Mouse (Mus musculus): ENCODE measurements at regions not wholly inside any gene's neighbourhood (a gene's known extent, or its start where the extent isn't known, plus 50 kb on each side); places are given as distances from the start of the nearest gene placed in this dataset.
A peak's percentile ranks its signal among the peaks of the same experiment; 100 is the strongest.

DNA sequence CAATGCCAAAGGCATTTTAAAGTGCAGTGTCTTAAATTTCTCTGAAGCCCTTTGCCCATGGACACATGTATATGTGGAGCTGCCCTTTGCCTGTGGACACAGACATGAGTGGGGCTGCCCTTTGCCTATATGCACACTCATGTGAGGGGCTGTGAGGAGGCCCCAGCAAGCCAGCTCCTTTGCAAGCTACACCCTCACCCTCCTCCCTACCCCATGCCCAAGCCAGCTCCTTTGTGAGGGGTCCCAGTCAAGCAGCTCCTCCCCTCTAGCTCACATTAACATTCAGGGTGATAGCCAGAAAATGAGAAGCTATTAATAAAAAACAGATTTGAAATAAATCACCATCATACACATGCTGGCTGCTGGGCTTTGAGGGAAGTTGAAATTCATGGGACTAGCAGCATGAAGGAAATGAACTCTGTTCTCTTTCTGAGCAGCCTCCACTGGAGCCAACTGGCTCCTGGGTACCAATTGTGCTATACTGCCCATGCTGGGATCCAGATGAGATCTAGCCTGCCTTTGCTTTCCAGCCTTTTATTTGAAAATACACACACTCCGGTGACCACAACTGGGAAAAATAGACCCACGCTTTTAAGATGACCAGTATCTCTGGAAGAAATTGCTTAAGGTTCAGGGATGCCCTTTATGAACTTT is 151.4 kb downstream of the Abcc12 start:
- H3K4me1 ChIP-seq (replicated peaks): peaks cover 10% of the 10 kb centered on the region; the same call in 1 of the 2 replicates
- no peak for DNase-seq (ENCODE audit: low spot score)
- 94% methylated on average over 2 of the region's 2 CpGs for WGBS
- no peaks in the 10 kb centered on the region for H3K27me3 ChIP-seq (ENCODE audit: insufficient read depth, poor library complexity, severe bottlenecking)
- H3K36me3 ChIP-seq: no peaks in the 10 kb centered on the region
- peak overlapping the region; percentile 59 for H3K27ac ChIP-seq
- H3K9me3 ChIP-seq: no peaks in the 10 kb centered on the region
- H3K4me3 ChIP-seq: no peak overlapping the region

DNA sequence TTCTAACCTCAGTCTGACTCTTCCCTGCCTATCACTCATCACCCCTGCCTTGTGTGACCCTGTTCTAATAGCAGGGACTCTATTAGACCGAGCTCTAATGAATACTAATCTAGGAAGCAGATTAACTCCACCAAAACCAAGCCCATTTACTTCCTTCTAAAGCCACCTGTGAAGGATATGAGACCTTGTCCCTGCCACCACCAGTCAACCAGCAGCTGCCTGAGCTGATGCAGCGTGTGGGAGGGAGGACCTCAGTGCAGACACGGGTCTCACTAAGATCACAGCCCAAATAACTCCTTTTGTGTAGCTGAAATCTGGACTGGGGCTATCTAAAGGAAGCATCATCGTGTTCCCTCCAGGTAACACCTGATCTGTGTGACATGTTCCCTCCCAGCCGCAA is 152.4 kb downstream of the Abcc12 start:
- DNase-seq (ENCODE audit: low spot score): no peak
- WGBS: 59% methylated on average over 5 of the region's 5 CpGs
- H3K4me3 ChIP-seq: no peak overlapping the region
- no peak overlapping the region for H3K27ac ChIP-seq
- H3K4me1 ChIP-seq (replicated peaks): peaks cover 10% of the 10 kb centered on the region; the same call in 1 of the 2 replicates
- no peaks in the 10 kb centered on the region for H3K27me3 ChIP-seq (ENCODE audit: insufficient read depth, poor library complexity, severe bottlenecking)
- H3K36me3 ChIP-seq: no peaks in the 10 kb centered on the region
- H3K9me3 ChIP-seq: no peaks in the 10 kb centered on the region

DNA sequence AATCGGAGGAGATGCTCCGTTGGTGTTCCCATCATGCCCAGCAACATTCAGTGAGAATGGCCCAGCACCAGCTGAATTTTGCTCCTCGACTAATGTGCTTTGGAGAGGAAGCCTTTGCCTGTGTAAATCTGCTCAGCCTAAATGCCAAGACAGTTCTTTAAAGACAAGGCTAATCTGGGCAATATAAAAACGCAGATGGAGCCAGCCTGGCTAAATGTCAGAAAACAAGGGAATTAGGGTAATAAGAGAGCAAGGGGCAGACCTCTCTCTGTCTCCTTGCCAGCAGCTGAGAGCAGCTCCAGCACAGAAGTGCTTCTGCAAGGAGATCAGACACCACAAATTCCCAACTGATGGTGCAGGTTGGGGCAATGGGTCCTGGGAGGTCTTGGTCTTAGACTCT is 154.4 kb downstream of the Abcc12 start:
- Histone ChIP-seq H3K36me3 (no peaks in the 10 kb centered on the region), H3K27ac (no peak overlapping the region), H3K4me1 (replicated peaks) (peaks cover 10% of the 10 kb centered on the region; the same call in 1 of the 2 replicates), H3K4me3 (no peak overlapping the region), H3K9me3 (no peaks in the 10 kb centered on the region), H3K27me3 (ENCODE audit: insufficient read depth, poor library complexity, severe bottlenecking) (no peaks in the 10 kb centered on the region)
- WGBS: 76% methylated on average over 4 of the region's 4 CpGs
- no peak for DNase-seq (ENCODE audit: low spot score)

DNA sequence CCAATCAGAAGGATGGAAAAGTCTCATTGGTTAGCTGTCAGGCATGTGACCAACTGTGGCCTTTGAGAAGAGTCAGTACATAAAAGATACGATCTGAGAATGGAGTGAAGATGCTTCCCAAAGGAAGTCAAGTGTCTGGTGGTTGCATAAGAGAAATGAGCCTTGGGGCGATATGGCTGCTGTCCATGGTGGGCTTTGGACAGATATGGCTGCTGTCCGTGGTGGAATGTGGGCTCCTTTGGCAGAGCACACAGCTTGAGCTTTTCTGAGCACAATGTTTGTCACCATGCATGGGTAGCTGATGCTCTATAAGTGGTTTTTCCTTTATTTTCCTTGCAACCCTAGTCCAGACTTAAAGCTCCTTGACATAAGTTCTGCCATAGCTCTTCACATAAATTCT is 155.1 kb downstream of the Abcc12 start:
- 82% methylated on average over 3 of the region's 3 CpGs for WGBS
- Histone ChIP-seq H3K9me3 (no peaks in the 10 kb centered on the region), H3K27me3 (ENCODE audit: insufficient read depth, poor library complexity, severe bottlenecking) (no peaks in the 10 kb centered on the region), H3K4me3 (no peak overlapping the region), H3K36me3 (no peaks in the 10 kb centered on the region), H3K4me1 (replicated peaks) (peaks cover 10% of the 10 kb centered on the region; the same call in 1 of the 2 replicates), H3K27ac (no peak overlapping the region)
- no peak for DNase-seq (ENCODE audit: low spot score)

DNA sequence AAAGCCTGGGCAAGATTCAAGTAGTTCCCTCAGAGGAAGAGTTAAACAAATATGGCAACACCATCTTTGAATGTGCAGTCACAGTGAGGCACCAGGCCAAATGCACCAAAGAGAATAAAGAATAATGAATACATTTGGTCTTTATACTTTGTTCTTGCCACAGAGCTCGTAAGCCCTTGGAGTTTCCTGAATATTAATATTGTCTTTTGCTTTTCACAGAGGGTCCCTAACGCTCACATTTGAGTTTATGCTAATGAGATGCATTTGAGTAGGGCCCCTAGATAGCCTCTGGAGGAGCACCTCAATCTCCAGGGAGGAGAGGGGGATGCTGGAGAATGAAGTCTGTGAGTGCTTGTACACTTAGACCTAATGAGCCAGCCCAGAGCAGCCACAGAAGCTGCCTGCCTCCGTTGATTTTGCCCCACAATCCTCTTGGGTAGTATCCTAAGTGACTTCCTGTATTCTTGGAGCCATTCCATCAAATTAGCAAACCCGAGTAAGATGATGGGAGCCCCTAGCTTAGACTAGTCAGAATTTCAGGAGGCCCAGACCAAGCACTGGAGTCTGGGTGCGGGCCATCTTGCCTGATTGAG is 161.3 kb downstream of the Abcc12 start:
- H3K27me3 ChIP-seq (ENCODE audit: insufficient read depth, poor library complexity, severe bottlenecking): no peaks in the 10 kb centered on the region
- WGBS: 76% methylated on average over 5 of the region's 5 CpGs
- peak overlapping the region; percentile 13; the same call in 1 of the 2 replicates for H3K27ac ChIP-seq
- no peaks in the 10 kb centered on the region for H3K9me3 ChIP-seq
- no peaks in the 10 kb centered on the region for H3K36me3 ChIP-seq
- peaks cover 17% of the 10 kb centered on the region for H3K4me1 ChIP-seq (replicated peaks)
- no peak overlapping the region for H3K4me3 ChIP-seq
- DNase-seq (ENCODE audit: low spot score): no peak

DNA sequence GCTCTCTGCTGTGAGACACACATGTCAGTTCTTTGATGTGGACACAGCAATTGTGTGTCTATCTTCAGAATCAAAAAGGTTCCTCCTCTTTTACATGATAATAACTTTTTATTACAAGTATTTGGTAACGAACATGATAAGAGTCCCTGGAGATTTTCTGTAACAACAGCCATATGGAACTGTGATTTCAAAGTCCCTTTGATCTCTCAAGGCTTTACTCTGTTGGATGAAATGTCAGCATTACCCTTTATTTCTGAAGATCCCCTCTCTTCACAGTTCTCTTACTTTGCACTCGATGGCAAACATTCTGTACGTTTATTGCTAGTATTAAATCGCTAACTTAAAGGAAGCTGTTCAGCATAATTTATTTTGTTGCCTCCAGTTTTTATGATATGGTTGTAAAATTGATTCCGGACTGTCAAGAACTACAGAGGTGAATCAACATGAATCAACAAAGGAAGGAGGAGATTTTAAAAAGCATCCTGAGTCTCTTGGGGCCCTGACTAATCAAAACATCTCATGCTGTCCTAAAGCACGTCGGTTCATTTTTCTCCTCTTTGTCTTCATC is 162.0 kb downstream of the Abcc12 start:
- WGBS: 54% methylated on average over 7 of the region's 7 CpGs
- peaks cover 17% of the 10 kb centered on the region for H3K4me1 ChIP-seq (replicated peaks)
- DNase-seq (ENCODE audit: low spot score): no peak
- no peak overlapping the region for H3K4me3 ChIP-seq
- no peaks in the 10 kb centered on the region for H3K27me3 ChIP-seq (ENCODE audit: insufficient read depth, poor library complexity, severe bottlenecking)
- 0 out of 2 replicates have a peak overlapping the region, but pooled peaks have one; percentile 13 for H3K27ac ChIP-seq
- H3K9me3 ChIP-seq: no peaks in the 10 kb centered on the region
- H3K36me3 ChIP-seq: no peaks in the 10 kb centered on the region

DNA sequence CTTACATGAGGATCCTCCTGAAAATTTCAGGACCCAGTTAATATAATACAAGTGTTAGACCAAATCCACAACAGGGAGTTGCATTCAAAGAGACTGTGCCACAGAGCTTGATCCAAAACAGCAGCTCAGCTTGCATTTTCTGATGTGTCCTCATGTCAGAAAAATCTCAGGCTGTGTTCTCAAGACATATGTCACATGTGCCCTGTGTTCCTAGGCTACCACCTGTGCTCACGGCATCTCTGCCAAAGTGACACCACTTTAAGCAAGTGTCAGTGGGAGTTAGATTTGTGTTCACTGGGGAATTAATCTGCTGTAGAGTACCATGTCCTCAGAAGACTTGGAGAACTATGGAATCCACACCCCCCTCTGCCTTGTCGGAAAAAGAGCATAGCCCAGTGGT is 165.3 kb downstream of the Abcc12 start:
- no peak for DNase-seq (ENCODE audit: low spot score)
- WGBS: 88% methylated on average over 2 of the region's 2 CpGs
- no peaks in the 10 kb centered on the region for H3K9me3 ChIP-seq
- no peak overlapping the region for H3K4me3 ChIP-seq
- H3K36me3 ChIP-seq: no peaks in the 10 kb centered on the region
- H3K27me3 ChIP-seq (ENCODE audit: insufficient read depth, poor library complexity, severe bottlenecking): no peaks in the 10 kb centered on the region
- H3K27ac ChIP-seq: no peak overlapping the region
- peaks cover 17% of the 10 kb centered on the region for H3K4me1 ChIP-seq (replicated peaks)

DNA sequence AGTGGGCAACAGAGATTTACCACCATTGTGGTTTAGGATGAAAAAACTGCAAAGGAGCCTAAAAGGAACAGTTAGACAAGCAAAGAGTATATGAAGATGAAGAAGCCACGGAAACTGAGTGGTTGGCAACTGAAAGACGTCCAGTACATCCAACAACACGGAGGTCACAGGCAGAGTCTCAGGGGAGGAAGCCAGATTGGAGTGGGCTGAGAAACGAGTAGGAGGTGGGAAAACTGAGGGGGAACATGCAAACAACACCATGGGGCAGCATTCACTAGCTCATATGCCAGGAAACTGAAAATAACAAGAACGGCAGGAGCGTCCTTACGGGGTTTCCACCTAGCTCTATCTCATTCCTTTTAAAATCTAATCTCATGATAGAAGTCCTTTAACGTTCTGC is 169.3 kb downstream of the Abcc12 start:
- Histone ChIP-seq H3K9me3 (no peaks in the 10 kb centered on the region), H3K4me3 (no peak overlapping the region), H3K27me3 (ENCODE audit: insufficient read depth, poor library complexity, severe bottlenecking) (no peaks in the 10 kb centered on the region), H3K27ac (no peak overlapping the region), H3K36me3 (no peaks in the 10 kb centered on the region), H3K4me1 (replicated peaks) (no peaks in the 10 kb centered on the region)
- no peak for DNase-seq (ENCODE audit: low spot score)
- WGBS: 84% methylated on average over 8 of the region's 8 CpGs

DNA sequence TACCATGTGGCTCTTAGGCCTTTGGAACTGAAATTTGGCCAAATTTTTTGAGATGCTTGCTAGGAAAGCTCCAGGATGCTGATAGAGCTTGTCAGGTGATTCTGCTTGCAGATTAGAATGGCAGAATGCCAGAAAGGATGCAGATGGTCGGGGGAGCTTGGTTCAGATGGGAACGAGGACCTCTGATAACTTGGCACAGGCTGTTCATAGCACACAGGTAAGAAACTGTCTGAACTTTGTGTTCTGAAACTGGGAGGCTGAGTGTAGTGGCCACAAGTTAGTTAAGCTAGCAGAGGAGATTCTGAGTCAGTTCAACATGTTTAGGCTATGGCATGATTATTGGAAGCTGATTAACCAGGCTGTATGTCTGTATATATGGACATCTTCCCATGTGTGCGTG is 174.3 kb downstream of the Abcc12 start:
- H3K27me3 ChIP-seq (ENCODE audit: insufficient read depth, poor library complexity, severe bottlenecking): no peaks in the 10 kb centered on the region
- H3K36me3 ChIP-seq: no peaks in the 10 kb centered on the region
- no peaks in the 10 kb centered on the region for H3K4me1 ChIP-seq (replicated peaks)
- no peak for DNase-seq (ENCODE audit: low spot score)
- no peak overlapping the region for H3K27ac ChIP-seq
- 84% methylated on average over 3 of the region's 3 CpGs for WGBS
- no peaks in the 10 kb centered on the region for H3K9me3 ChIP-seq
- H3K4me3 ChIP-seq: no peak overlapping the region

DNA sequence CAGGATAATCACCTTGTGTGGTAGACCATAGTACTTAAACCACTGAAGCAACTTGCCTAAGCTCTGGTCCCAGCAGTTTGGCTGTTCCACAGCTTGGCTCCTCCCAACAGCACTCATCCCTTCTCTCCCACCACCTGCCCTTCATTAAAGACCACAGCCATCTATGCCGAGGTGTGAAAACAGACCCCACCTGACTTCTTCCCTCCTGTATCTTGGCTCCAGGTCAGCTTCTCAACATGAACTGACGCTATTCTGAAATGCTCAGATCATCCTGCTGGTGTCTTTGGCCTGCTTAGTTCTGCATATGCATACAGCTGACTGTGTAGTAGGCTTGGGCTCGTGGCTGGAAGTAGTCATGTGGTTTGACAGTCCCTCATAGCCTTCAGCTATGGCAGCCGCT is 177.1 kb downstream of the Abcc12 start:
- no peaks in the 10 kb centered on the region for H3K4me1 ChIP-seq (replicated peaks)
- H3K4me3 ChIP-seq: no peak overlapping the region
- WGBS: 84% methylated on average over 4 of the region's 4 CpGs
- no peaks in the 10 kb centered on the region for H3K36me3 ChIP-seq
- no peak for DNase-seq (ENCODE audit: low spot score)
- H3K27ac ChIP-seq: no peak overlapping the region
- H3K27me3 ChIP-seq (ENCODE audit: insufficient read depth, poor library complexity, severe bottlenecking): no peaks in the 10 kb centered on the region
- H3K9me3 ChIP-seq: no peaks in the 10 kb centered on the region

DNA sequence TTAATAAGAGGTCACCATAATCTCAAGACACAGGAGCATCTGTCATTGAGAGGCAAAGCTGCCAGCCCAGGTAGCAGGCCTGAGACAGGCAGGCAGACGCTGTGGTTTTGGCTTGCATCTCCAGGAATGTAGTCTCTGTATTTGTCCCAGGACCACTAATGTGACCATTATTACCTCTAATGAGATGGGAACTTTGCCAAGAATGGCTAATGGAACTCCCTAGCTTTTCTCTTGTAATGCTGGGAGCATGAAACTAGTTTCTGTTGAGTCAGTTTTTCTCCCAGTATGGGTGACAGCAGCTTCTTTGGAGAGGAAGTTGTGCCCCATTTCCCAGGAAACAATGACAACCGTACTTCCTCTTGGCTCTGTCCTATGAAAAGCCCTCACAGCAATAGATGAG is 178.5 kb downstream of the Abcc12 start:
- Histone ChIP-seq H3K9me3 (no peaks in the 10 kb centered on the region), H3K4me3 (no peak overlapping the region), H3K4me1 (replicated peaks) (no peaks in the 10 kb centered on the region), H3K27ac (no peak overlapping the region), H3K27me3 (ENCODE audit: insufficient read depth, poor library complexity, severe bottlenecking) (no peaks in the 10 kb centered on the region), H3K36me3 (no peaks in the 10 kb centered on the region)
- no peak for DNase-seq (ENCODE audit: low spot score)
- WGBS: 84% methylated on average over 2 of the region's 2 CpGs

DNA sequence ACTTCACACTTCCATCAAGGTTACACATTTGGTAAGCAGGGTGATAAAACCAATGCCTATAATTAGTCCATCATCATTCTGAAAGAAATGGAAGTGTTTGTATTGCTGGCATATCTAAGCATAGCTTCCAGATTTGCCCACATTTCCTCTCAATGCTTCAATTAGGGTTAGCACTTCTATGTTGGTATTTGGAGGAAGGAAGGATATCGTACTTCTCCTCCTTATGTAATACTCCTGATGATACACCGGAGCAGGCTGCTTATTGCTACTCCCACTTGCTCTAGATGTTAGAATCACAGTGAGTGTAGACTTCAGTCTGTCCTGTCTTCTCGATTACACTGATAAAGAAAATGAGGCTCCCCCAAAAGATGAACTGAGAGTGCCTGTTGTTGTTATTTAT is 185.4 kb downstream of the Abcc12 start:
- 85% methylated on average over 3 of the region's 3 CpGs for WGBS
- H3K27ac ChIP-seq: no peak overlapping the region
- no peak overlapping the region for H3K4me3 ChIP-seq
- H3K27me3 ChIP-seq (ENCODE audit: insufficient read depth, poor library complexity, severe bottlenecking): no peaks in the 10 kb centered on the region
- H3K9me3 ChIP-seq: 0 out of 2 replicates have a peak, but pooled peaks cover 7% of the 10 kb centered on the region
- H3K4me1 ChIP-seq (replicated peaks): peaks cover 8% of the 10 kb centered on the region
- H3K36me3 ChIP-seq: no peaks in the 10 kb centered on the region
- DNase-seq (ENCODE audit: low spot score): no peak

DNA sequence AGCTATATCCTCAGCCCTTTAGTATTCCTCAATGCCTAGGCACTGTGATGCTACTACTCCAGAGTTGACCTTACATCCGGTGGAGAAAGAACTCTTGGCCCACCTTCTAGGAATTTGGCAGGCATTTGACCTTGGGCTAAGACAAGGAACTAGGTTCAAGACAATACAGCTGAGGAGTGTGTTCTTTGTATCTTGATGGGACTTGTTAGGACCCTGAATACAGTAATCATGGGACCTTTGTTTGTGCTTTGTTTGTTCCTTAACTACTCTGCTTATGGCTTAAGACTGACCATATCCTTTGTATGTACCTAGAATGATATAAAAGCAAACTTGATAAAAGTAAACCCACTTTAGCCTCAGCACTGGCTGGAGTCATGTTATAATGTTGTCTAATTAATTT is 186.7 kb downstream of the Abcc12 start:
- WGBS: 85% methylated on average over 1 of the region's 1 CpGs
- no peak for DNase-seq (ENCODE audit: low spot score)
- no peaks in the 10 kb centered on the region for H3K27me3 ChIP-seq (ENCODE audit: insufficient read depth, poor library complexity, severe bottlenecking)
- no peak overlapping the region for H3K4me3 ChIP-seq
- H3K4me1 ChIP-seq (replicated peaks): peaks cover 21% of the 10 kb centered on the region
- no peaks in the 10 kb centered on the region for H3K36me3 ChIP-seq
- no peak overlapping the region for H3K27ac ChIP-seq
- 0 out of 2 replicates have a peak, but pooled peaks cover 7% of the 10 kb centered on the region for H3K9me3 ChIP-seq

All from hindbrain, embryonic 10.5 days (tissue).